Mouse (Mus musculus) hindbrain, embryonic 14.5 days (tissue): ENCODE data around the gene Brsk2. TPM values are rescaled to one million over a fixed set of nuclear protein-coding genes. Genes with fewer than 3 reads are reported as not detected.

Experiments used
- ATAC-seq: fragments of 200-750 bp; cut with Nextera tagmentation; 2 replicates; pipeline ENCODE4 v1.8.0; 2017; ENCODE audit warnings: moderate number of reproducible peaks, mild to moderate bottlenecking, moderate TSS enrichment, moderate library complexity; ENCODE audit not compliant: low FRiP score
- DNase-seq: peaks from one replicate; pipeline ENCODE4 v3.0.0-alpha.2; 2015; ENCODE audit warnings: low spot score
- H3K27ac ChIP-seq: fragments of 300-500 bp; sonication (generic); 2 replicates; pipeline ENCODE4 v1.5.1; 2014; ENCODE audit warnings: mild to moderate bottlenecking, moderate library complexity
- H3K27me3 ChIP-seq: fragments of 300-500 bp; sonication (generic); 2 replicates; pipeline ENCODE4 v1.6.1; 2014; ENCODE audit warnings: mild to moderate bottlenecking, low read length, mixed read lengths; ENCODE audit not compliant: control insufficient read depth, insufficient read depth
- H3K36me3 ChIP-seq: fragments of 300-500 bp; sonication (generic); replicated peaks from 2 replicates; pipeline ENCODE4 v1.6.1; 2014; ENCODE audit not compliant: control insufficient read depth, insufficient read depth
- H3K4me1 ChIP-seq: fragments of 300-500 bp; sonication (generic); replicated peaks from 2 replicates; pipeline ENCODE4 v1.6.1; 2014; ENCODE audit warnings: antibody characterized with exemption, low read length, mixed read lengths; ENCODE audit not compliant: control insufficient read depth, insufficient read depth
- H3K4me2 ChIP-seq: fragments of 300-500 bp; sonication (generic); replicated peaks from 2 replicates; pipeline ENCODE4 v1.6.1; 2014; ENCODE audit warnings: mild to moderate bottlenecking, moderate library complexity
- H3K4me3 ChIP-seq: fragments of 300-500 bp; sonication (generic); replicated peaks from 2 replicates; pipeline ENCODE4 v1.5.1; 2014; ENCODE audit warnings: mild to moderate bottlenecking, low read length
- H3K9ac ChIP-seq: fragments of 300-500 bp; sonication (generic); 2 replicates; pipeline ENCODE4 v1.6.1; 2014
- H3K9me3 ChIP-seq: fragments of 300-500 bp; sonication (generic); 2 replicates; pipeline ENCODE4 v1.6.1; 2016; ENCODE audit warnings: low read length; ENCODE audit not compliant: control insufficient read depth
- WGBS: fragments of 180-500 bp; shearing (Covaris S2); extraction: QIAGEN DNeasy Blood & Tissue Kit; methylation state at CpG from one replicate; pipeline ENCODE4 v1.1.7; 2014; 5-methylcytosine and 5-hydroxymethylcytosine counted together
- polyA plus RNA-seq: library from polyadenylated mRNA; unstranded; fragments of >200 nt; fragmentation: Nextera tagmentation; extraction: Ambion mirVana; gene quantifications from 2 replicates; pipeline ENCODE4 v1.2.1, GENCODE M21; 2014

The Brsk2 gene
- polyA plus RNA-seq, 1 experiment from 2014 or later: 24.8 TPM

DNA sequence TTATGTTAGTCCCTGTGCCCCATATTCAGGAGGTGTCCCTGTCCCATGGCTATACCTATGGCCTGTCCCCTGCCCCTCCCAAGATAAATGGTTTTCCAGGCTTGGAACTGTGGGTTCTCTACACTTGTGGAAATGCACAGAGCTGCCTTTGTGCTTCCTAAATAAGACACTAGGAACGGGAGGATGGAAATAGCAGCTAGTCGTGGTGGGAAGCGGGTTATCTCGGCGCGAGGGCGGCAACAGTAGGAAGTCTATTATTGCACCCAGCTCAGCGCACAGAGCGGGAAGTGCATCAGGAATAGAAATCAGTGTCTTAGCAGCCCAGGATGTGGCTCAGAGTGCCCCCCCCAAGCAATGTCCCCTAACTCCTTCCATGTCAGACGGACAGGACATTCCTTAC, 20.9 kb upstream of the Brsk2 start:
- DNase-seq: no peak
- Histone ChIP-seq H3K36me3 (no peaks in the 10 kb centered on the region), H3K9ac (no peak overlapping the region), H3K9me3 (no peaks in the 10 kb centered on the region), H3K4me1 (no peaks in the 10 kb centered on the region), H3K4me3 (no peak overlapping the region), H3K27ac (no peak overlapping the region), H3K27me3 (no peaks in the 10 kb centered on the region), H3K4me2 (no peak overlapping the region)
- WGBS: 75% methylated on average over 10 of the region's 10 CpGs
- ATAC-seq: no peak

DNA sequence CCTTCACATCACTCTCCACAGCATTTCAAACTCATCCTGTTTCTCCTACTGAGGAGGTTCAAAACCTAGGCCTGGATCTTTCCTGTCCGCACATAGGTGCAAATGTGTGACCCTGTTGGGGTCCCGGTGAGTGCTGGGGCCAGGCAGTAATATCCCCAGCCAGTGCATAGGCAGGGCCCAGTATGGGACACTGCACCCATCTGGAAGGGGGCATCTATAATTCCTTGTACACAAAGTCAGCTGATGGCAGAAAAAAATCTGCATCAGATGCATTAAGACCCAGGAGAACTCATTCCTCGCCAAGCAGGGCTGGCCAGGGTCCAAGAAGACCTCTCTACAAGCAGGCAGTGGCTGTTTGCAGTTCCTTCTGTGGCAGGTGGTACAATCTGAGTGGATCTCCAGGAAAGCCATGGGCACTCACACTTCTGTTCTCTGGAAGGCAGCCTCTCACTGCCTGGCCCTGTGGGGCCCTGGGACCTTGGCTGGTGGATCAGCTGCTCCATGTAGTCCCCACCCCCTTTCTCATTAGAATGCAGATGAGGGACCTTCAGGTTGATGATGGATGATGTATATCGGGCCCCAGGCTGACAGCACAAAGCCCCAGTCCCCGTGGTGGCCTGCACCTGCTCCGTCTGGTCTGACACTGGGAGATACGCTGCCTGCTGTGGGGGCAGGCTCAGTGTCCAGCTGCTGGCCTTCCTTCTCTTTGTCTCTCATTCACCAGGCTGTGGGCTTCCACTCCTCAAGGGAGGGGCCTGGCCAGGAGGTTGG, 15.2 kb upstream of the Brsk2 start:
- WGBS: 25% methylated on average over 7 of the region's 7 CpGs
- Histone ChIP-seq H3K9ac (0 out of 2 replicates have a peak overlapping the region, but pooled peaks have one; percentile 11), H3K9me3 (no peaks in the 10 kb centered on the region), H3K4me2 (no peak overlapping the region), H3K27me3 (no peaks in the 10 kb centered on the region), H3K4me3 (no peak overlapping the region), H3K36me3 (no peaks in the 10 kb centered on the region), H3K4me1 (peaks cover 9% of the 10 kb centered on the region), H3K27ac (peak overlapping the region; percentile 40)
- DNase-seq (peak; percentile 61), ATAC-seq (peak; percentile 88)

DNA sequence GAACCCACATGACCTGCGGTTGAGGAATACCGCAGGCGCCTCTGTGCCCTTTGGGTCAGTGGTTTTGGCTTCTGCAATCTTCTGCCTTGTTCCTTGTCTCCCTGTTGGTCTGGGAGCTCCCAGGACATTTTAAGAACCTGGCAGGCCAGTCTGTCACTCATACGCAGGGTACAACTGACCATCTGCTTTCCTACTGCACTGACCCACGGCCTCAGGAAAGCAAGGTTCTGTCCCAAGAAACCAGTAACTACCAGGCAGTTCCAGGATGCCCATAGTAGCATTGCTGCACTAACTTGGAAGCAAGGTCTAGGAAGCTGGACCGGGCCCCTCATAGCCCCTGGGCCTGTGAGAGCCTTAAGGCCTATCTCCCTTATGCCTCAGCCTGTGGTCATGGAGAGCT, 14.6 kb upstream of the Brsk2 start:
- H3K4me2 ChIP-seq: no peak overlapping the region
- no peak overlapping the region for H3K4me3 ChIP-seq
- WGBS: 65% methylated on average over 6 of the region's 6 CpGs
- H3K27ac ChIP-seq: peak overlapping the region; percentile 40
- no peak overlapping the region for H3K9ac ChIP-seq
- no peaks in the 10 kb centered on the region for H3K27me3 ChIP-seq
- H3K36me3 ChIP-seq: no peaks in the 10 kb centered on the region
- no peak for ATAC-seq
- no peaks in the 10 kb centered on the region for H3K9me3 ChIP-seq
- DNase-seq: no peak
- peaks cover 9% of the 10 kb centered on the region for H3K4me1 ChIP-seq

DNA sequence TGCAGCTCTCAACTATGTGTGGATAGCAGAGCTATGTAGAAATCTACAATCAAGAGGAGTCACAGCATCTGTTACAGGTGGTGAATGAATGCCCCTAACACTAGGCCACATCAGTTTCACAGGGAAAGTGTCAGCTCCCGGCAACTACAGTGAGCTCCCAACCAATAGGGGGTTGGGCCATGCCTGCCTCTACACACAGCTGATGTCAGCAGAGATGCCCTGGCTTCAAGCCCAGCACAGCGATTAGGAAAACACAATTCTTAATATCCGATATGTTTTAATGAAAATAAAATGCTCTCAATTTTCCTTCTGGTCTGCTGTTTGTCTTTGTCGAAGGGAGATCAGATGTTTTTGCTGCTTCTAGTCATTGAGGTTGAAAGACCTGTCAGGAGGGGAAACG, 6.1 kb upstream of the Brsk2 start:
- H3K4me2 ChIP-seq: no peak overlapping the region
- H3K9me3 ChIP-seq: no peaks in the 10 kb centered on the region
- no peak for ATAC-seq
- 66% methylated on average over 5 of the region's 5 CpGs for WGBS
- no peaks in the 10 kb centered on the region for H3K36me3 ChIP-seq
- H3K27ac ChIP-seq: no peak overlapping the region
- no peak for DNase-seq
- peaks cover 33% of the 10 kb centered on the region for H3K4me1 ChIP-seq
- no peaks in the 10 kb centered on the region for H3K27me3 ChIP-seq
- H3K9ac ChIP-seq: no peak overlapping the region
- H3K4me3 ChIP-seq: no peak overlapping the region

DNA sequence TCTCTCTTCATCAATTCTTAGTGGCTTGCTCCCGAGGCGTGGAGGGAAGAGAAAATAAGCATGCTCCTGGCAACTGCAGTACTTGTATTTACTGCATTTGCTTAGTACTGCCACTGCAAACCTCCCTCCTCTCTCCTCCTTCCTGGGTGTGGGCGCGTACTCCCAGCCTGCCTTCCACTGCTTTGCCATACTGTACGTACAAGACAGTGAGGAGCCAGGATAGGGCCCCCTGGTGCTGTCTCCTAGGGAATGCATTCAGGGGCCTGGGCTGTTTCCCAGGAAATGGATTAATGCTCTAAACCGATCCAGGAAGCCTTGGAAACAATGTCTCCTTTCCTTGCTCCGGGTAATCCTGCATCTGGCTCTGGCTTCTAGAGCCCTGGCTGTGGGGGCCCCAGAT, 3.6 kb upstream of the Brsk2 start:
- Histone ChIP-seq H3K4me1 (peaks cover 40% of the 10 kb centered on the region), H3K4me3 (peak overlapping the region; percentile 12), H3K36me3 (no peaks in the 10 kb centered on the region), H3K4me2 (peak overlapping the region; percentile 37), H3K27me3 (no peaks in the 10 kb centered on the region), H3K9ac (peak overlapping the region; percentile 41), H3K27ac (peak overlapping the region; percentile 74), H3K9me3 (no peaks in the 10 kb centered on the region)
- DNase-seq: peak; percentile 69
- 13% methylated on average over 7 of the region's 7 CpGs for WGBS
- ATAC-seq: peak; percentile 39

DNA sequence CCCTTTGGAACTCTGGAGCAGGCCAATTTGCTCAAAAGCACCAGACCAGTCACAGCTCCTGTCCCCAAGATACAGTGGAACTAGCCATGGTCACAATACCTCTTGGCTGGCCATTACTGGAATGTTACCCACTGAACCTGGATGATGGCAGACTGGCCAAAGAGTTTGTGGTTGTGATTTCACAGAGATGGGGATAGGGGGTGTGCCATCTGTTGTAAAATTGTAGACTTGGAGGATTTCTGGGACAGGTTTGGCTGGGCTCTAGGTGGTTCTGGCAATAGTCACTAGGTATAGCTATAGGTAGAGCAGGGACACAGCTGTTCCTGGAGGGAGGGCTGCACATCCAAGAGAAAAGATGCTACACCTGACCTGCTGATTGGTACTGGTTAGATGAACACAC, 2.0 kb upstream of the Brsk2 start:
- Histone ChIP-seq H3K9ac (no peak overlapping the region), H3K4me1 (peaks cover 52% of the 10 kb centered on the region), H3K27ac (no peak overlapping the region), H3K4me3 (no peak overlapping the region), H3K36me3 (peaks cover 3% of the 10 kb centered on the region; the same call in 1 of the 2 replicates), H3K27me3 (no peaks in the 10 kb centered on the region), H3K9me3 (no peaks in the 10 kb centered on the region), H3K4me2 (no peak overlapping the region)
- DNase-seq: no peak
- no peak for ATAC-seq

DNA sequence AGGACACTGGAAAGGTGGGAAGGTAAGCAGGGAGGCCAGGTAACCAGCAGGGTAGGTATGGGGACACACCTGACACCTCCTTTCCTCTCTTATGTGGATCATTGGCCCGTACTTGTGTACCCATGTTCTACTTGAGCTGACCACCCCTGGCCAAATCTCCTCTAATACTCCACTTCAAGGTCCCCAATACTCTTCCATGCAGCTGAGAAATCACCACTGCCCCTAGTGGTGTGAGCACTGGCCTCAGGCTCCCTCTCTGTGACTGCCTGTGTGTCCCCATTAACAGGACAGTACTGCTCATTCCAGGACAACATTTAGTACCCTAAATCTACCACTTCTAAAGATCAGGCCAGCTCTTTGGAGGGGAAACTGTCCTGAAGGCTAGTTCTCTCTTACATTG, 1.5 kb upstream of the Brsk2 start:
- H3K27ac ChIP-seq: no peak overlapping the region
- no peaks in the 10 kb centered on the region for H3K27me3 ChIP-seq
- peak overlapping the region; percentile 91; the same call in 1 of the 2 replicates for H3K4me2 ChIP-seq
- ATAC-seq (no peak), DNase-seq (no peak)
- 86% methylated on average over 1 of the region's 1 CpGs for WGBS
- no peak overlapping the region for H3K4me3 ChIP-seq
- H3K9me3 ChIP-seq: no peaks in the 10 kb centered on the region
- H3K36me3 ChIP-seq: peaks cover 3% of the 10 kb centered on the region; the same call in 1 of the 2 replicates
- H3K4me1 ChIP-seq: peaks cover 55% of the 10 kb centered on the region
- no peak overlapping the region for H3K9ac ChIP-seq

DNA sequence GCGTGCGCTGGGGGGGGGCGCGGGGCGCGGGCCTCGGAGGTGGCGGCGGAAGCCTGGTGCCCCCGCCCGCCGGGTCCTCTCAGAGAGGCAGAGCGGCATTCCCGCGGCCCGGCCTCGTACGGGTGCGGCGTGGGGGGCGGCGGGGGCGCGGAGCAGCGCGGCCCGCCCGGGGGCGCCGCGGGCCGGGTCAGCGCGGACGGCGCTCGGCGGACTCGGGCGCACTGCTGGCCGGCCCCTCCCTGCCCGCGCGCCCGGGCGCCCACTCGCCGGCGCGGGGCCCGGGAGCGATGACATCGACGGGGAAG, 200 bp downstream of the Brsk2 start:
- Histone ChIP-seq H3K27me3 (no peaks in the 10 kb centered on the region), H3K4me1 (peaks cover 68% of the 10 kb centered on the region), H3K36me3 (peaks cover 3% of the 10 kb centered on the region; the same call in 1 of the 2 replicates), H3K9me3 (no peaks in the 10 kb centered on the region), H3K9ac (peak overlapping the region; percentile 99), H3K27ac (peak overlapping the region; percentile 98), H3K4me2 (peak overlapping the region; percentile 91), H3K4me3 (peak overlapping the region; percentile 90)
- WGBS: under 1% methylated on average over 33 of the region's 54 CpGs
- peak; percentile 23; the same call in 1 of the 2 replicates for ATAC-seq
- DNase-seq: no peak

DNA sequence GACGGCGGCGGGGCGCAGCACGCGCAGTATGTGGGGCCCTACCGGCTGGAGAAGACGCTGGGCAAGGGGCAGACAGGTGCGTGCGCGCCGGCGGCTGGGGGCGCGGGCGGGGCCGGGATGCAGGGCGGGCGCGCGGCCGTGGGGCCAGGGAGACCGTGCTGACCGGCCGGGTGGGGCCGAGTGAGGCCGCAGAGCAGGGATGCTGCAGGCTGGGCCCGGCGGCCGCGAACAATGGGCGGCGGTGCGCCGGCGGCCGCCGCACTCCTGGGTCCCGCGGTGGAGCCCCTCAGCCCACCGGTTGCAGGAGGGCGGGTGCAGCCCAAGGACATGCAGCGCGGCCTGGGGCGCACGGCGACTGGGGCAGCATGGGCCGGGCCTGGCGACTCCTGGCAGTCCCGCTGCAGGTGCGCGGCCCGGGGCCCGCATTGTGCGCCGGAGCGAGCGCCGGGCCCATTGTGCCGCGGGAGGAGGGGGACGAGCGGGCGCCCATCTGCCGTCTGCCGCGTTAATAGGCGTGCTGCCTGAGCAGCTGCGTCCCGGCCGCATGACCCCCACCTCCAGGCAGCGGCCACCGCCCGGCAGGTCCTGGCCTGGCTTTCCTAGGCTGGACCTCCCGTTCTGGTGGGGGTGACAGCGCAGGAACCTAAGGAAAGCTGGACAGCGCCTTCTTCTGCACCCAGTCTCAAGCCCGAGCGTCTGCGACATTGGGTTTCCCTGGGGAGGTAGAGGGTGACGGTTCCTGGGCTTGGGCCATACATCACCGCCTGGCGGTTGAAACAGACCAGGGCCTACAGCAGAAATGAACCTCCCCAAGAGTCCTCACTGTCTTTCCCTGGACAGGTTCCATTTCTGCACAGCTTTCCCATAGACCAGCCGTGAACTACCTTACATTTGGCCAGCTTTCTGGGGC, 808 bp downstream of the Brsk2 start:
- peak overlapping the region; percentile 98 for H3K27ac ChIP-seq
- H3K9me3 ChIP-seq: no peaks in the 10 kb centered on the region
- peaks cover 3% of the 10 kb centered on the region; the same call in 1 of the 2 replicates for H3K36me3 ChIP-seq
- under 1% methylated on average over 52 of the region's 84 CpGs for WGBS
- peak overlapping the region; percentile 99 for H3K9ac ChIP-seq
- DNase-seq: peak; percentile 63
- ATAC-seq: peak; percentile 42
- H3K4me1 ChIP-seq: peaks cover 68% of the 10 kb centered on the region
- H3K27me3 ChIP-seq: no peaks in the 10 kb centered on the region
- H3K4me3 ChIP-seq: peak overlapping the region; percentile 90
- peak overlapping the region; percentile 91 for H3K4me2 ChIP-seq
